Mouse (Mus musculus) ES-E14 (cell line): ENCODE results near the gene Gm20481. TPM values are rescaled to one million over a fixed set of nuclear protein-coding genes. Genes with fewer than 3 reads are reported as not detected.

Source experiments
- DNase-seq: peaks from one replicate; pipeline ENCODE4 v3.0.0-alpha.2; 2013; ENCODE audit warnings: low read depth, low spot score
- H3K27ac ChIP-seq: 2 replicates; pipeline ENCODE4 v1.5.1; 2012; ENCODE audit warnings: low read depth, mild to moderate bottlenecking, low read length, moderate library complexity, mixed read lengths; ENCODE audit not compliant: poor library complexity, insufficient read depth, severe bottlenecking
- H3K36me3 ChIP-seq: 2 replicates; pipeline ENCODE4 v1.6.1; 2012; ENCODE audit warnings: mild to moderate bottlenecking, low read length, moderate library complexity, mixed read lengths; ENCODE audit not compliant: control insufficient read depth, poor library complexity, insufficient read depth, severe bottlenecking
- H3K4me1 ChIP-seq, 2 experiments: fragments of 150-350 bp in 1 of 2; sonication (generic) in 1 of 2; 2 replicates each; pipeline ENCODE4 v1.6.1; 2012; ENCODE audit warnings: low read length in 2 of 2, mild to moderate bottlenecking in 1 of 2, mixed read lengths in 1 of 2; ENCODE audit not compliant: control insufficient read depth in 2 of 2, insufficient read depth in 2 of 2, poor library complexity in 1 of 2
- H3K4me3 ChIP-seq, 2 experiments: fragments of 150-350 bp in 1 of 2; sonication (generic) in 1 of 2; 2 replicates each; pipeline ENCODE4 v1.5.1; 2012; ENCODE audit warnings: low read length in 2 of 2, low read depth in 1 of 2, mild to moderate bottlenecking in 1 of 2, mixed read lengths in 1 of 2; ENCODE audit not compliant: insufficient read depth in 1 of 2, poor library complexity in 1 of 2, severe bottlenecking in 1 of 2
- H3K9ac ChIP-seq: 2 replicates; pipeline ENCODE4 v1.6.1; 2012; ENCODE audit warnings: low read depth, mild to moderate bottlenecking, low read length, mixed read lengths; ENCODE audit not compliant: poor library complexity, insufficient read depth, severe bottlenecking
- H3K9me3 ChIP-seq: fragments of 150-350 bp; sonication (generic); 2 replicates; pipeline ENCODE4 v1.6.1; 2012; ENCODE audit warnings: low read depth, mild to moderate bottlenecking, low read length; ENCODE audit not compliant: control insufficient read depth, insufficient read depth
- CHD2 ChIP-seq: IDR thresholded peaks from 2 replicates; pipeline ENCODE4 v1.6.1; 2014; ENCODE audit warnings: mild to moderate bottlenecking, low read depth, low read length, inconsistent platforms
- HCFC1 ChIP-seq: IDR thresholded peaks from 2 replicates; pipeline ENCODE4 v1.6.1; 2012; ENCODE audit warnings: low read length, inconsistent platforms, borderline replicate concordance; ENCODE audit not compliant: insufficient read depth
- MAFK ChIP-seq: IDR thresholded peaks from 2 replicates; pipeline ENCODE4 v1.6.1; 2014; ENCODE audit warnings: mild to moderate bottlenecking, low read depth, low read length, inconsistent platforms; ENCODE audit not compliant: insufficient read depth
- ZC3H11A ChIP-seq: IDR thresholded peaks from 2 replicates; pipeline ENCODE4 v1.6.1; 2012; ENCODE audit warnings: low read depth, mild to moderate bottlenecking, inconsistent platforms, low read length, borderline replicate concordance
- ZNF384 ChIP-seq: IDR thresholded peaks from 2 replicates; pipeline ENCODE4 v1.6.1; 2012; ENCODE audit warnings: low read depth, low read length, inconsistent platforms
- in situ Hi-C, 2 experiments: fragments of 600-800 bp; cut with MboI; formaldehyde crosslinking; loops; one replicate each; pipeline ENCODE4 v1.15.1; 2025; ENCODE audit warnings: low sequenced_read_pairs in 2 of 2, inconsistent platforms in 1 of 2; ENCODE audit not compliant: unreplicated experiment in 2 of 2
- total RNA-seq: library from RNA; depleted of rRNA; stranded (reverse); fragments of 300-350 nt; gene quantifications from 2 replicates; pipeline ENCODE4 v1.2.3, GENCODE M21; 2012

Gm20481 gene
- total RNA-seq, 1 experiment: 1.9 TPM

DNA sequence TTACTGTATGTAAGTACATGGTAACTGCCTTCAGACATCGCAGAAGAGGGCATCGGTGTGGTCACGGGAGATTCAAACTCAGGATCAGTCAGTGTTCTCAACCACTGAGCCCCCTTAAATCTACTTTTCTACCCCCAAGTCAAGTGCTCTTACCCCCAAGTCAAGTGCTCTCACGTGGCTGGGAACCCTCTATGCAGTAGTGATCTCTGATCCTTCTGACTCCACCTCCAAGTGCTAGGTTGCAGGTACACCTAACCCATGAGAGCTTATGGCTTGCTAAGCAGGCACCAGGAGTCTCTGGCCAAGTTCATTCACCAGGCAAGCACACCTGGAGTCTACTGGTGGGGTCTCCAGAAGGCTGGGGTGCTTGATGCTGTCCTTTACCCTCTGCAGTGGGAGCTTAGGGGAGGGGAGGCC, 20.2 kb upstream of the Gm20481 start:
- H3K4me3 ChIP-seq: peak overlapping the region in 1 of 2 experiments; percentile 97; a peak in 1 of 4 replicates
- peaks cover 27% of the 10 kb centered on the region for H3K36me3 ChIP-seq
- no peak for DNase-seq
- TF ChIP-seq HCFC1 (no peak), ZNF384 (no peak), ZC3H11A (no peak), CHD2 (0 out of 2 replicates have a peak, but pooled peaks have one; percentile 7), MAFK (no peak)
- H3K9ac ChIP-seq: peak overlapping the region; percentile 100; the same call in 1 of the 2 replicates
- H3K9me3 ChIP-seq: no peaks in the 10 kb centered on the region
- H3K27ac ChIP-seq: peak overlapping the region; percentile 12
- in situ Hi-C loops: no loop called here
- no peaks in the 10 kb centered on the region for H3K4me1 ChIP-seq

DNA sequence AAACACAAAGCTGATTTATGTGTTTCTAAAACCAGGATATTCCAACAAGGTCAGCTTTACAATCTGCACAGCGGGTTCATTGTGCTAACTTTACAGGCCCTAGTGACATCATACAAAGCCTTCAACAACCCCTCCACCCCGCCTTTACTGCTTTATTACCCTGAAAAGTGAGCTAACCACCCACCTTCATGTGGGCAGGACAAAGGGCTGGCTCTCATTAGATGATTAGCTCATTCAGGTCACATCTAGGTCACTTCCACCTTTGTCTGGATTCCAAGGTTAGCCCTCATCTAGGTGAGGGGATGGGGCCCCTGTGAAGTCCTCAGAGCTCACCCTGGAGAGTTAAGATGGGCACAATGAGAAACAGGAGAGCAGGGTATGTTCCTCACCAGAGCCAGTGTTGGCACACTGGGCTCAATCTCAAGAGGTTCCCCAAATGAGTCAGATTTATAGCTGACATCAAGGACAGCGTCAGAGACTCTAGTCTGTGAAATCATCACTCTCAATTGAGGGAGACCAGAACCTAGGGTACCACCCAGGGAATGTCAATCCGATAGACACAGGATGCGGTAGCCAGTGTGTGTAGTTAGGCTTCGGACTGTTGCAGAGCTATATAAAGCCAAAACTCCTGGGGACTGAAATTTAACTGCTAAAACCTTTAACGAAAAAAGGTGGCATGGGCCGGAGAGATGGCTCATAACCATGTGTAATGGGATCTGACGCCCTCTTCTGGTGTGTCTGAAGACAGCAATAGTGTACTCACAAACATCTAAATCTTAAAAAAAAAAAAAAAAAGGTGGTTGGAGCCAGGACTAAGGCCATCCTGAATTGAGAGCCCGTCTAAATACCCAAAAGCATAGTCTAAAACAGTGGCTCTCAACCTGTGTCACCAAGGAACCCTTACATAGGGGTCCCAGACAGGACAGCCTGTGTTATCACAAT, 18.9 kb upstream of the Gm20481 start:
- DNase-seq: no peak
- no peaks in the 10 kb centered on the region for H3K4me1 ChIP-seq
- H3K27ac ChIP-seq: peak overlapping the region; percentile 96
- peak overlapping the region; percentile 100 for H3K9ac ChIP-seq
- TF ChIP-seq ZNF384: peak; percentile 65; the same call in 1 of the 2 replicates
- no peak; the same call in 1 of the 2 replicates for TF ChIP-seq CHD2
- H3K4me3 ChIP-seq: peak overlapping the region; percentile 75 to 97
- H3K9me3 ChIP-seq: no peaks in the 10 kb centered on the region
- H3K36me3 ChIP-seq: peaks cover 27% of the 10 kb centered on the region
- in situ Hi-C loops: no loop called here

DNA sequence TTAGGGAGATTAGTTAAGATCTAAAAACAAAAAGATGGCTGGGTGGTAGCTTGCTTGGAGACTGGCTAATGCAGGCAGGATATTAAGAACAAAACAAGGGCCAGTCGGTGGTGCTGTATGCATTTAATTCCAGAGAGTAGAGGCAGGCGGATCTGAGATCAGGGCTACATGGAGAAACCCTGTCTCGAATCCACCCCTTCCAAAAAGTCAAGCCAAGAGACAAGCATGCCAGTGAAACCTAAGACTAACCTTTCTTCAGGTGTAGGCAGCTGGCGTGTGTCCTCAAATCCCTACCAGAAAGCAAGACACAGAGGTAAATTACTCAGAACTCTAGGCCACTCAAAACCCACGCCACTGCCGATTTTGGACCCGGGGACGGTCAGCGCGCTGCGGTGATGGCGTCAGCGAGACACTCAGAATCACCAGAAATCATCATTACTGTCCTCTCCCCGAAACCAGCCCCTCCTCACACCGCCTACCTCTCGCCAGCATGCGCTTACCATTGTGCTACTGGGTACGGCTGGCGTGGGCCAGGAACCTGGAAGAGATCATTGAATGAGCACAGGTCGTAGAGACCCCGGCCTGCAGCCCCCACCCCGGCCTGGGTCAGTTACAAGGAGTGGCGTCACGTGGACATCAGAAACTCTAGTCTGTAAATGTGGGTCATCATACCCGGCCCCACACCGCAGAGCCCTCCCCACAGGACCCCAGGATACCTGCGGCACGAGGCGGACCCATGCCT, 17.9 kb upstream of the Gm20481 start:
- peaks cover 27% of the 10 kb centered on the region for H3K36me3 ChIP-seq
- H3K27ac ChIP-seq: peak overlapping the region; percentile 96
- peak overlapping the region; percentile 100 for H3K9ac ChIP-seq
- in situ Hi-C loops: no loop called here
- peak overlapping the region; percentile 75 to 97 for H3K4me3 ChIP-seq
- no peaks in the 10 kb centered on the region for H3K9me3 ChIP-seq
- TF ChIP-seq CHD2: no peak
- peak; percentile 25; the same call in 1 of the 2 replicates for TF ChIP-seq HCFC1
- no peak for DNase-seq
- no peaks in the 10 kb centered on the region for H3K4me1 ChIP-seq

DNA sequence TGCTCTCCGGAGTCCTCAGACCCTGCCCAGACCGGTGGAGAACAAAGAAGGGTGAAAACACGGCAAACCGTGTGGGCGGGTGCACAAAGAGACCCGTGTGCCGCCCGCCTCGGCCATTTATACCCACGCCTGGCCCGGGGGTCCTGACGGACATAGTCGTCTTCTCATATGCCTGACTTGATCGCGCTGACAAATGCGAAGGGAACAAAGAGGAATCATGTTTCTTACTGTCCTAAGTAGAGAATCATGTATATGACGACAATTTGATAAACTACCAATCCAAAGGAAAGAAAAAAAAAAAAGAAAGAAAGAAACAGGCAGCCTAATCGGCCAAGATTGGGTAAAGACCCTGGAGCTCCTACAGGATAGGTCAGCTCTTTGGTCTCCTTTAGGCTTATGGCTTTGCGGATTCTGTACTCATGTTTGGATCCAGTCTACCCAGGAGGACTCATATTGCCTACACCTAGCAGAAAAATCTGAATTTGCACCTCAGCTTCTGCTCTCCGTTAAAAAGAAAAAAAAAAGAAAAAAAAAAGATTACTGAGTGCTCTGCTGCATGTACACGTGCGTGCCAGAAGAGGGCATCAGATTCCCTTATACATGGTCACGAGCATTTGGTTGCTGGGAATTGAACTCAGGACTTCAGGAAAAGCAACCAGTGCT, 17.2 kb upstream of the Gm20481 start:
- H3K27ac ChIP-seq: peak overlapping the region; percentile 96
- TF ChIP-seq ZNF384 (peak; percentile 90), MAFK (no peak), HCFC1 (peak; percentile 37; the same call in 1 of the 2 replicates), ZC3H11A (no peak), CHD2 (no peak)
- no peaks in the 10 kb centered on the region for H3K9me3 ChIP-seq
- no peak for DNase-seq
- no peaks in the 10 kb centered on the region for H3K4me1 ChIP-seq
- H3K4me3 ChIP-seq: peak overlapping the region; percentile 75 to 97
- H3K36me3 ChIP-seq: peaks cover 27% of the 10 kb centered on the region
- H3K9ac ChIP-seq: peak overlapping the region; percentile 100
- in situ Hi-C loops: no loop called here
